Mouse (Mus musculus) heart, embryonic 11.5 days (tissue): Measurements from ENCODE around the gene D630003M21Rik. TPM values are rescaled to one million over a fixed set of nuclear protein-coding genes. Genes with fewer than 3 reads are reported as not detected.

Experiments
- ATAC-seq: fragments of 200-750 bp; cut with Nextera tagmentation; replicated peaks from 2 replicates; pipeline ENCODE4 v1.8.0; 2017; ENCODE audit warnings: moderate library complexity; ENCODE audit not compliant: insufficient number of reproducible peaks, low FRiP score, low TSS enrichment
- H3K27ac ChIP-seq: fragments of 300-500 bp; sonication (generic); 2 replicates; pipeline ENCODE4 v1.5.1; 2014; ENCODE audit warnings: mild to moderate bottlenecking, low read depth, low read length
- H3K27me3 ChIP-seq: fragments of 300-500 bp; sonication (generic); 2 replicates; pipeline ENCODE4 v1.6.1; 2014; ENCODE audit warnings: mild to moderate bottlenecking, low read length, mixed read lengths; ENCODE audit not compliant: control insufficient read depth, insufficient read depth
- H3K36me3 ChIP-seq: fragments of 300-500 bp; sonication (generic); 2 replicates; pipeline ENCODE4 v1.6.1; 2014; ENCODE audit warnings: mild to moderate bottlenecking, low read length, moderate library complexity, mixed read lengths; ENCODE audit not compliant: control insufficient read depth, insufficient read depth
- H3K4me1 ChIP-seq: fragments of 300-500 bp; sonication (generic); 2 replicates; pipeline ENCODE4 v1.6.1; 2014; ENCODE audit warnings: low read length; ENCODE audit not compliant: control insufficient read depth, insufficient read depth
- H3K4me2 ChIP-seq: fragments of 300-500 bp; sonication (generic); 2 replicates; pipeline ENCODE4 v1.6.1; 2014; ENCODE audit warnings: mild to moderate bottlenecking, moderate library complexity
- H3K4me3 ChIP-seq: fragments of 300-500 bp; sonication (generic); 2 replicates; pipeline ENCODE4 v1.5.1; 2014; ENCODE audit warnings: low read depth, low read length
- H3K9ac ChIP-seq: fragments of 300-500 bp; sonication (generic); 2 replicates; pipeline ENCODE4 v1.6.1; 2014; ENCODE audit warnings: mild to moderate bottlenecking, low read depth, low read length, moderate library complexity
- H3K9me3 ChIP-seq: fragments of 300-500 bp; sonication (generic); replicated peaks from 2 replicates; pipeline ENCODE4 v1.6.1; 2016; ENCODE audit warnings: low read length; ENCODE audit not compliant: control insufficient read depth
- WGBS: fragments of 180-500 bp; shearing (Covaris S2); extraction: QIAGEN DNeasy Blood & Tissue Kit; methylation state at CpG from one replicate; pipeline ENCODE4 v1.1.7; 2014; ENCODE audit not compliant: insufficient replicate concordance; 5-methylcytosine and 5-hydroxymethylcytosine counted together
- polyA plus RNA-seq: library from polyadenylated mRNA; unstranded; fragments of >200 nt; fragmentation: Nextera tagmentation; extraction: Ambion mirVana; gene quantifications from 2 replicates; pipeline ENCODE4 v1.2.1, GENCODE M21; 2014

The D630003M21Rik gene
- polyA plus RNA-seq, 1 experiment from 2014 or later: 0.57 TPM

DNA sequence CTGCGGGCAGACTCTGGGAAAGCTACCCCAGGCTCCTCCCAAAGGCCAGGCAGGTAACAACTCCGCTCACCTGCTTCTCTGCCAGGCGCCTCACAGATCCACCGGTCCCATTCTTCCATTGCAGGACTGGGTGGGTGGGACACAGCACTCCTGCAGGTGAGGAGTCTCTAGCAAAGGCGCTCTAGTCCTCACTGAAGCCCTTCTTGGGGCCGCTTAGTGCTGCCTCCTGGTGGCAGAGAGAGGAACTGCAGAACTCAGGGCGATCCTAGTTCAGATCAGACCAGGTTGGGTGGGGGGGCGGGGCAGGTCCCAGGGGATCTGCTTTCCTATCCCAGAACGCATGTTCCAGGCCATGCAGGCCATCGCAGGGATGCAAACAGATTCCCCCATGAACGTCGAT, 29.8 kb upstream of the D630003M21Rik start:
- Histone ChIP-seq H3K27me3 (peaks cover 8% of the 10 kb centered on the region), H3K9ac (no peak overlapping the region), H3K9me3 (no peaks in the 10 kb centered on the region), H3K4me2 (no peak overlapping the region), H3K36me3 (no peaks in the 10 kb centered on the region), H3K4me1 (peaks cover 10% of the 10 kb centered on the region), H3K27ac (no peak overlapping the region), H3K4me3 (no peak overlapping the region)
- ATAC-seq: no peak
- 10% methylated on average over 12 of the region's 12 CpGs for WGBS

DNA sequence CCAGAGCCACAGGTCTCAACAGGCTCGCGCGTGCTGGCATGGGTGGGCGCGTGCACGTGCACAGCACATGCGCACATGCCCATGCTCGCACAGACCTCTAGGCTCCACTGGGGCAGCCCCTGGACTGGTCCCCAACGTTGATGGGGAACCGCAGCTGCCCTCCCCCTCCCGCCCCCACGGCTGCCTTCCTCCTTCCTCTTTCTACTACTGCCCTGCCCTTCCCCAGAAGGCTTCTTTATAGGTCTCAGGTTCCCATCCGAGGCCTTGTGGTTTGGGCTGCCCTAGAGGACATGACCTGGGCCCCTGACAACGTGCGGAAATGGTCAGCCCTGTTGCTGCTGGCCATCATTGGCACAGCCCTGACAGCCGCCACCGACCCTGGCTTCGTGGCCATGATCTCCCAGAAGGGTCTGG, 29.0 kb upstream of the D630003M21Rik start, which contains the start of gene Bpi:
Gene Bpi (plus strand): TSS at position 90 of the 414 bp plus-strand sequence.
- Histone ChIP-seq H3K9me3 (no peaks in the 10 kb centered on the region), H3K36me3 (no peaks in the 10 kb centered on the region), H3K27ac (no peak within 1 kb of the TSS), H3K9ac (0 out of 2 replicates have a peak within 1 kb of the TSS, but pooled peaks have one; percentile 28), H3K4me2 (peak within 1 kb of the TSS; percentile 8; the same call in 1 of the 2 replicates), H3K4me3 (no peak within 1 kb of the TSS), H3K27me3 (peaks cover 8% of the 10 kb centered on the region), H3K4me1 (peaks cover 14% of the 10 kb centered on the region)
- WGBS: 60% methylated on average over 18 of the region's 18 CpGs
- ATAC-seq: no peak

GRCm38 (mm10) chr2:158256894-158257293, 27.9 kb upstream of the D630003M21Rik start:
- Histone ChIP-seq H3K27me3 (peaks cover 8% of the 10 kb centered on the region), H3K9me3 (no peaks in the 10 kb centered on the region), H3K4me1 (peaks cover 14% of the 10 kb centered on the region), H3K9ac (no peak overlapping the region), H3K27ac (no peak overlapping the region), H3K4me3 (no peak overlapping the region), H3K36me3 (no peaks in the 10 kb centered on the region), H3K4me2 (no peak overlapping the region)
- no peak for ATAC-seq
- 24% methylated on average over 5 of the region's 5 CpGs for WGBS

DNA sequence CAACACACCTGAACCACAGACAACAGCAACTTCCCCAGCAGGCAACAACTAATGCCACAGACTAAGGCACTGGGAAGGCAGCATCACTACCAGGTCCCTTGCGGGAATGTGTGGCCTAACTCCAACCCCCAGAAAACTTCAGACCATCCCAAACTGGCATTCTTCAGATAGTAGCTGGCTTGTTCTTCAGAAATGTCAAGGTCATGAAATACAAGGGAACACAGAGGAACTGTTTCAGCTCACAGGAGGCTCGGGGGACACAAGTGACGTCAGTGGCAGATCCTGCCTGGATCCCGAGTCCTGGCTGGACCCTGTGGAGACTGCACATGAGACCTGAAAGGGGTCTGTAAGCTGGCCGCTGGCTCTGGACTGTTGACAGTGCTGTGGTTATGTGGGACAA, 24.8 kb upstream of the D630003M21Rik start:
- H3K27me3 ChIP-seq: no peaks in the 10 kb centered on the region
- H3K36me3 ChIP-seq: no peaks in the 10 kb centered on the region
- peaks cover 28% of the 10 kb centered on the region for H3K4me1 ChIP-seq
- no peak overlapping the region for H3K9ac ChIP-seq
- no peak overlapping the region for H3K27ac ChIP-seq
- no peak overlapping the region for H3K4me2 ChIP-seq
- 46% methylated on average over 5 of the region's 5 CpGs for WGBS
- ATAC-seq: no peak
- no peak overlapping the region for H3K4me3 ChIP-seq
- no peaks in the 10 kb centered on the region for H3K9me3 ChIP-seq

- Histone ChIP-seq H3K4me3 (no peak overlapping the region), H3K27ac (no peak overlapping the region), H3K9ac (no peak overlapping the region), H3K4me2 (no peak overlapping the region), H3K36me3 (no peaks in the 10 kb centered on the region), H3K9me3 (no peaks in the 10 kb centered on the region), H3K27me3 (no peaks in the 10 kb centered on the region), H3K4me1 (peaks cover 20% of the 10 kb centered on the region)
- WGBS: 59% methylated on average over 4 of the region's 4 CpGs
- no peak for ATAC-seq
Measured at GRCm38 (mm10) chr2:158250558-158250957, 21.5 kb upstream of the D630003M21Rik start.

GRCm38 (mm10) chr2:158248318-158248717, 19.3 kb upstream of the D630003M21Rik start:
- H3K27ac ChIP-seq: no peak overlapping the region
- peak; percentile 50 for ATAC-seq
- no peak overlapping the region for H3K4me2 ChIP-seq
- H3K4me1 ChIP-seq: peaks cover 17% of the 10 kb centered on the region
- no peak overlapping the region for H3K9ac ChIP-seq
- H3K36me3 ChIP-seq: no peaks in the 10 kb centered on the region
- 41% methylated on average over 7 of the region's 7 CpGs for WGBS
- H3K27me3 ChIP-seq: no peaks in the 10 kb centered on the region
- H3K9me3 ChIP-seq: no peaks in the 10 kb centered on the region
- H3K4me3 ChIP-seq: no peak overlapping the region

GRCm38 (mm10) chr2:158247852-158248251, 18.8 kb upstream of the D630003M21Rik start:
- 77% methylated on average over 6 of the region's 6 CpGs for WGBS
- peaks cover 17% of the 10 kb centered on the region for H3K4me1 ChIP-seq
- H3K4me2 ChIP-seq: no peak overlapping the region
- no peaks in the 10 kb centered on the region for H3K9me3 ChIP-seq
- no peak overlapping the region for H3K4me3 ChIP-seq
- no peaks in the 10 kb centered on the region for H3K27me3 ChIP-seq
- ATAC-seq: no peak
- no peak overlapping the region for H3K9ac ChIP-seq
- no peak overlapping the region for H3K27ac ChIP-seq
- no peaks in the 10 kb centered on the region for H3K36me3 ChIP-seq

DNA sequence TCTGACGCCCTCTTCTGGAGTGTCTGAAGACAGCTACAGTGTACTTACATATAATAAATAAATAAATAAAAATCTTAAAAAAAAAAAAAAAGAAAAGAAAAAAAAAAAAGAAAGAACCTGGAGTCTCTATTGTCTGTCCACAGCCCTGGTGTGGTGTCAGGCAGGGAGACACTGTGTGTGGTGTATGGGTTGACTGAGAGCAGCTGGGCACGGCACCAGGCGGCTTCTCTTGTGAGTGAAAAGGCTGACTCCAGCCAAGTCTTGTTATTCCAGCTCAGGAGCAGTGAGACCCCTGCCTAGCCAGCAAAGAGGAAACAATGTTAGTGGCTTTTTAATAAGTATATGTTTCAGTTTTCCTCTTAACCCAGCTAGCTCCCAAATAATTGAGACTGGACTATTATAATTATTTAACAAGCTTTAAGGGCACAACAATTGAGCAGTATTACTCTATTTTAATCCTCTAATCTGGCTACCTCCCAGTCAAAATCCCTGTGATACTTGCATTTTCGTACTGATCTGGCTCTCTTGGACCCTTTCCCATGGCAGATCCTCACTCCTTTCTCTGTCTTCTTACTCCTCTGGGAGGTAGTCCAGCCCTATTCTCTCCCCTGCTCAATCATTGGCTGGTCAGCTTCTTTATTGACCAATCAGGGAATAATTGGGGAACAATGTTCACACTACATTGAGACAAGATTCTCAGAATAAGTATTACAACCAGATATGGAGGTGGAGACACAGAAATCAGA, 16.2 kb upstream of the D630003M21Rik start:
- Histone ChIP-seq H3K4me1 (peaks cover 4% of the 10 kb centered on the region), H3K9me3 (no peaks in the 10 kb centered on the region), H3K27ac (no peak overlapping the region), H3K9ac (no peak overlapping the region), H3K4me2 (no peak overlapping the region), H3K4me3 (no peak overlapping the region), H3K27me3 (no peaks in the 10 kb centered on the region), H3K36me3 (no peaks in the 10 kb centered on the region)
- 68% methylated on average over 4 of the region's 4 CpGs for WGBS
- no peak for ATAC-seq
